Mouse (Mus musculus): ENCODE data around the gene Emilin2. TPM values are rescaled to one million over a fixed set of nuclear protein-coding genes. Genes with fewer than 3 reads are reported as not detected.
A peak's percentile ranks its signal among the peaks of the same experiment; 100 is the strongest.

Emilin2 gene
- polyA plus RNA-seq, 1 experiment from 2014 or later: 45.4 TPM

- WGBS: 15% methylated on average over 4 of the region's 4 CpGs
- Histone ChIP-seq H3K4me1 (ENCODE audit: control insufficient read depth in 2 of 2, insufficient read depth in 2 of 2, low read length in 2 of 2) (peaks cover 33 to 43% of the 10 kb centered on the region in 2 experiments), H3K9me3 (ENCODE audit: control insufficient read depth, low read length) (no peaks in the 10 kb centered on the region), H3K36me3 (ENCODE audit: control insufficient read depth, insufficient read depth, low read length) (no peaks in the 10 kb centered on the region), H3K4me2 (ENCODE audit: low read length) (no peak overlapping the region), H3K27me3 (ENCODE audit: control insufficient read depth, insufficient read depth, low read length) (no peaks in the 10 kb centered on the region), H3K9ac (ENCODE audit: low read length) (no peak overlapping the region), H3K4me3 (ENCODE audit: control insufficient read depth in 1 of 2, insufficient read depth in 1 of 2, low read depth in 1 of 2, low read length in 2 of 2) (no peak overlapping the region), H3K27ac (replicated peaks in 1 of 2; ENCODE audit: control insufficient read depth in 1 of 2, insufficient read depth in 1 of 2, low read depth in 2 of 2, low read length in 2 of 2) (peak overlapping the region; percentile 25 to 28; a peak in 3 of 4 replicates)
- ATAC-seq (ENCODE audit: insufficient number of reproducible peaks, insufficient read depth, low FRiP score, low read depth): no peak
Observed at GRCm38 (mm10) chr17:71264739-71265138, 47.0 kb downstream of the Emilin2 start.

DNA sequence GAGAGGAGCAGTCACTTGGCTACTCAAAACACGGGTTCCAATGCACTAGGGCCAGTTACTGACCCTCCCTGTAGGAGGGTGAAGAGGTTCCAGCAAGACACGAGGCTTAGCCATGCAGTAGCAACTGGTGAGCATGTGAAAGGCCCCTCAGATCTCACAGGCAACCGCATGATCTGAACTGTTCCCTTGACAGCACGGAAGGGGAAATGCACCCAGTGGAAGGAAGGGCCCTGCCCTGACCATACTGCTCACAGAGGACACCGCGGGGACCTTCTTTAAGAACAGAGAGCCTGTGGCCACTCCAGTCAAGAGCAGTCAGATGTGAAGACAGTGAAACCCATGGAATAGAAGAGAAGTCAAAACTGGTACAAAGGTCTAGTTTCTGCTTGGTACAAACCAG, 48.6 kb downstream of the Emilin2 start:
- Histone ChIP-seq H3K4me1 (ENCODE audit: control insufficient read depth in 2 of 2, insufficient read depth in 2 of 2, low read length in 2 of 2) (peaks cover 23 to 31% of the 10 kb centered on the region in 2 experiments), H3K27ac (replicated peaks in 1 of 2; ENCODE audit: control insufficient read depth in 1 of 2, insufficient read depth in 1 of 2, low read depth in 2 of 2, low read length in 2 of 2) (no peak overlapping the region), H3K36me3 (ENCODE audit: control insufficient read depth, insufficient read depth, low read length) (no peaks in the 10 kb centered on the region), H3K4me3 (ENCODE audit: control insufficient read depth in 1 of 2, insufficient read depth in 1 of 2, low read depth in 1 of 2, low read length in 2 of 2) (no peak overlapping the region), H3K9me3 (ENCODE audit: control insufficient read depth, low read length) (no peaks in the 10 kb centered on the region), H3K4me2 (ENCODE audit: low read length) (no peak overlapping the region), H3K9ac (ENCODE audit: low read length) (no peak overlapping the region), H3K27me3 (ENCODE audit: control insufficient read depth, insufficient read depth, low read length) (no peaks in the 10 kb centered on the region)
- ATAC-seq (ENCODE audit: insufficient number of reproducible peaks, insufficient read depth, low FRiP score, low read depth): no peak
- WGBS: 82% methylated on average over 6 of the region's 6 CpGs

GRCm38 (mm10) chr17:71260658-71261057, 51.1 kb downstream of the Emilin2 start:
- 58% methylated on average over 3 of the region's 3 CpGs for WGBS
- no peaks in the 10 kb centered on the region for H3K9me3 ChIP-seq (ENCODE audit: control insufficient read depth, low read length)
- H3K4me3 ChIP-seq (ENCODE audit: control insufficient read depth in 1 of 2, insufficient read depth in 1 of 2, low read depth in 1 of 2, low read length in 2 of 2): no peak overlapping the region
- no peak overlapping the region for H3K9ac ChIP-seq (ENCODE audit: low read length)
- no peaks in the 10 kb centered on the region for H3K36me3 ChIP-seq (ENCODE audit: control insufficient read depth, insufficient read depth, low read length)
- ATAC-seq (ENCODE audit: insufficient number of reproducible peaks, insufficient read depth, low FRiP score, low read depth): no peak
- H3K4me2 ChIP-seq (ENCODE audit: low read length): no peak overlapping the region
- no peaks in the 10 kb centered on the region for H3K27me3 ChIP-seq (ENCODE audit: control insufficient read depth, insufficient read depth, low read length)
- H3K4me1 ChIP-seq (ENCODE audit: control insufficient read depth in 2 of 2, insufficient read depth in 2 of 2, low read length in 2 of 2): peaks cover 22 to 27% of the 10 kb centered on the region in 2 experiments
- H3K27ac ChIP-seq (replicated peaks in 1 of 2; ENCODE audit: control insufficient read depth in 1 of 2, insufficient read depth in 1 of 2, low read depth in 2 of 2, low read length in 2 of 2): no peak overlapping the region

DNA sequence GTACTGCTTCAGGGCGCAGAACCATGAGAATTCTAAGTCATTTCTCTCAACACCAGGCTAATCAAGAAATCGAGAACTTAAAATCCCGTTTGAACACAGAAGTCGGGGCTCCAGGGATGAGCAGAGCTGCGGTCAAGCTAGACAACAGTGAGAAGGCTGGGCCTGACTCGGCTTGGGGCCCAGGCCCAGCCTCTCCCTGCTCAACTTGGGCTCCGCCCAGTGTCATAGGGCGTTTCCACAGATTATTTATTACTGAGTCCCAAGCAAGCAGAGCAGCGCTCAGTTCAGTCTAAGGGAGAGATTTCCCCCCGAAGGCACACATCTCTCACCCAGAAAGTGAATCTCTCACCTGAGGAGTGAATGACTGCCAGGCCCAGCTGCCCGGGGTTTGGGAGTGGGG, 52.1 kb downstream of the Emilin2 start:
- Histone ChIP-seq H3K4me1 (ENCODE audit: control insufficient read depth in 2 of 2, insufficient read depth in 2 of 2, low read length in 2 of 2) (peaks cover 18 to 23% of the 10 kb centered on the region in 2 experiments), H3K4me2 (ENCODE audit: low read length) (no peak overlapping the region), H3K27me3 (ENCODE audit: control insufficient read depth, insufficient read depth, low read length) (no peaks in the 10 kb centered on the region), H3K36me3 (ENCODE audit: control insufficient read depth, insufficient read depth, low read length) (no peaks in the 10 kb centered on the region), H3K27ac (replicated peaks in 1 of 2; ENCODE audit: control insufficient read depth in 1 of 2, insufficient read depth in 1 of 2, low read depth in 2 of 2, low read length in 2 of 2) (no peak overlapping the region), H3K9me3 (ENCODE audit: control insufficient read depth, low read length) (no peaks in the 10 kb centered on the region), H3K4me3 (ENCODE audit: control insufficient read depth in 1 of 2, insufficient read depth in 1 of 2, low read depth in 1 of 2, low read length in 2 of 2) (no peak overlapping the region), H3K9ac (ENCODE audit: low read length) (no peak overlapping the region)
- 79% methylated on average over 11 of the region's 11 CpGs for WGBS
- ATAC-seq (ENCODE audit: insufficient number of reproducible peaks, insufficient read depth, low FRiP score, low read depth): no peak

GRCm38 (mm10) chr17:71256806-71257536, 54.8 kb downstream of the Emilin2 start:
- no peak for ATAC-seq (ENCODE audit: insufficient number of reproducible peaks, insufficient read depth, low FRiP score, low read depth)
- Histone ChIP-seq H3K9me3 (ENCODE audit: control insufficient read depth, low read length) (no peaks in the 10 kb centered on the region), H3K4me3 (ENCODE audit: control insufficient read depth in 1 of 2, insufficient read depth in 1 of 2, low read depth in 1 of 2, low read length in 2 of 2) (no peak overlapping the region), H3K36me3 (ENCODE audit: control insufficient read depth, insufficient read depth, low read length) (0 out of 2 replicates have a peak, but pooled peaks cover 11% of the 10 kb centered on the region), H3K27me3 (ENCODE audit: control insufficient read depth, insufficient read depth, low read length) (no peaks in the 10 kb centered on the region), H3K9ac (ENCODE audit: low read length) (no peak overlapping the region), H3K27ac (replicated peaks in 1 of 2; ENCODE audit: control insufficient read depth in 1 of 2, insufficient read depth in 1 of 2, low read depth in 2 of 2, low read length in 2 of 2) (no peak overlapping the region; a peak in 1 of 4 replicates), H3K4me1 (ENCODE audit: control insufficient read depth in 2 of 2, insufficient read depth in 2 of 2, low read length in 2 of 2) (peaks cover 36 to 46% of the 10 kb centered on the region in 2 experiments), H3K4me2 (ENCODE audit: low read length) (no peak overlapping the region)
- 58% methylated on average over 13 of the region's 13 CpGs for WGBS

GRCm38 (mm10) chr17:71256068-71256615, 55.6 kb downstream of the Emilin2 start:
- no peak overlapping the region for H3K27ac ChIP-seq (replicated peaks in 1 of 2; ENCODE audit: control insufficient read depth in 1 of 2, insufficient read depth in 1 of 2, low read depth in 2 of 2, low read length in 2 of 2)
- no peak overlapping the region for H3K4me2 ChIP-seq (ENCODE audit: low read length)
- 78% methylated on average over 14 of the region's 14 CpGs for WGBS
- H3K27me3 ChIP-seq (ENCODE audit: control insufficient read depth, insufficient read depth, low read length): no peaks in the 10 kb centered on the region
- no peak overlapping the region for H3K4me3 ChIP-seq (ENCODE audit: control insufficient read depth in 1 of 2, insufficient read depth in 1 of 2, low read depth in 1 of 2, low read length in 2 of 2)
- ATAC-seq (ENCODE audit: insufficient number of reproducible peaks, insufficient read depth, low FRiP score, low read depth): no peak
- H3K9ac ChIP-seq (ENCODE audit: low read length): no peak overlapping the region
- H3K36me3 ChIP-seq (ENCODE audit: control insufficient read depth, insufficient read depth, low read length): 0 out of 2 replicates have a peak, but pooled peaks cover 11% of the 10 kb centered on the region
- no peaks in the 10 kb centered on the region for H3K9me3 ChIP-seq (ENCODE audit: control insufficient read depth, low read length)
- peaks cover 43 to 54% of the 10 kb centered on the region in 2 experiments for H3K4me1 ChIP-seq (ENCODE audit: control insufficient read depth in 2 of 2, insufficient read depth in 2 of 2, low read length in 2 of 2)

DNA sequence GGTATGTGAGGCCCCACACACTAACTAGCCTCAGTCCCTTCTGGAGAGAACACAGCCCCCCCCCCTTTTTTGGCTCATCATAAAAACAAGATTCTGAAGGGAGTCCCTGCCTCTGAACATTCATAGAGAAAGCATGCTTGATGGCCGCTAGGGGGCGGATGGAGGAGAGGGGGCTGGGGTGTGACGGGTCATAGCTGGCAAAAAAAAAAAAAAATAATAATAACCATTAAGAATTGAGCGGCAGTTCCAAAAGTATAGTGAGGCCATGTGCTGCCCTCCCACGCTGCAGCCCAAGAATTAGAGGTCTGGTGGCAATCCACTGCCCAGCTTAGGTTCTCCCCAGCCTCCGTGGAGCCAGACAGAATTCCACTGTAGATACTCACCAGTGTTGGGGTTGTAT, 57.0 kb downstream of the Emilin2 start:
- Histone ChIP-seq H3K4me3 (ENCODE audit: control insufficient read depth in 1 of 2, insufficient read depth in 1 of 2, low read depth in 1 of 2, low read length in 2 of 2) (no peak overlapping the region), H3K27ac (replicated peaks in 1 of 2; ENCODE audit: control insufficient read depth in 1 of 2, insufficient read depth in 1 of 2, low read depth in 2 of 2, low read length in 2 of 2) (no peak overlapping the region), H3K9ac (ENCODE audit: low read length) (peak overlapping the region; percentile 21; the same call in 1 of the 2 replicates), H3K27me3 (ENCODE audit: control insufficient read depth, insufficient read depth, low read length) (no peaks in the 10 kb centered on the region), H3K4me1 (ENCODE audit: control insufficient read depth in 2 of 2, insufficient read depth in 2 of 2, low read length in 2 of 2) (peaks cover 54 to 68% of the 10 kb centered on the region in 2 experiments), H3K4me2 (ENCODE audit: low read length) (no peak overlapping the region), H3K9me3 (ENCODE audit: control insufficient read depth, low read length) (no peaks in the 10 kb centered on the region), H3K36me3 (ENCODE audit: control insufficient read depth, insufficient read depth, low read length) (0 out of 2 replicates have a peak, but pooled peaks cover 11% of the 10 kb centered on the region)
- WGBS: 55% methylated on average over 6 of the region's 6 CpGs
- ATAC-seq (ENCODE audit: insufficient number of reproducible peaks, insufficient read depth, low FRiP score, low read depth): no peak

Data from heart, embryonic 14.5 days (tissue).